Mouse (Mus musculus): ENCODE measurements at regions not wholly inside any gene's neighbourhood (a gene's known extent, or its start where the extent isn't known, plus 50 kb on each side); places are given as distances from the start of the nearest gene placed in this dataset.

DNA sequence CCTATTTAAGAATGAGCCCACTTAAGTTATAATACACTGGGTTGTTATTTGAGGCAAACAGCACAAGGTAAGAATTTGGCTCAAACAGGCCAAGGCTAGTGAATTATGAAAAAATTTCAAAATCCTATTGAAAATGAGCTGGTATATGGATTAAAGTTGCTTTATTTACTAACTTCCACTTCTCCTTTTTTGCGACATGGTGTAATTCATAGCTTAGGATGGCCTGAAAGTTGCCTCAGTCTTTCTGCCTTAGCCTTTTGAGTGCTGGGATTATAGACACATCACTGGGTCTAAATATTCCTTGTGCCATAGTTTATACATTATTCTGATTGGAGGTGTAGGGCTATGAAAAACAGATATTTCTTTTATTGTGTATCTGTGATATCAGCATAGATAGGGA is 81.9 kb downstream of the Edem1 start:
- DNase-seq, result no peak

DNA sequence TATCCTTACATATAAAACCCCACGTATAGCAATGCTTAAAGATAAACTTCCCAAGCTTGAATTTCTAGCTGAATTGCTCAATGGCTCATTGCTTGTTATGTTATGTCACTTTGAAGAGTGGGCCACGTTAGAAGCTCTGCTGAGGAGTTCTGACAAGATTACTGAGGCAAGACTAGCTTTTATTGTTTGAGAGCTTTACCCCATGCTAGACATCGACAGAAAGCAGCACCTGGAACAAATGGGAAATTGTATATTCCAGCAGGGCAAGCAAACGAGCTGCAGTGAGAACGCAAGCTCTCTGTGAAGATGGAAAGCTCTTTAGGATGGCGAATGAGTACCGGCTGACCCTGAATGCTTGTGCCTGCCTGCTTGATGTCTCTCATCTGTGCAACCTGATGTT is 84.1 kb downstream of the Edem1 start:
- no peak for DNase-seq

- no peak for DNase-seq
These were observed 91.0 kb downstream of the Edem1 start for GRCm38 (mm10) chr6:108919372-108919913.

GRCm38 (mm10) chr6:108921181-108921580 is 92.7 kb downstream of the Edem1 start:
- DNase-seq, result no peak

- no peak for DNase-seq
These were observed 94.1 kb downstream of the Edem1 start for GRCm38 (mm10) chr6:108922564-108922963.

GRCm38 (mm10) chr6:108928981-108929380 is 100.5 kb downstream of the Edem1 start:
- no peak for DNase-seq

- DNase-seq, result no peak
These were observed 110.2 kb downstream of the Edem1 start for GRCm38 (mm10) chr6:108938646-108939045.

DNA sequence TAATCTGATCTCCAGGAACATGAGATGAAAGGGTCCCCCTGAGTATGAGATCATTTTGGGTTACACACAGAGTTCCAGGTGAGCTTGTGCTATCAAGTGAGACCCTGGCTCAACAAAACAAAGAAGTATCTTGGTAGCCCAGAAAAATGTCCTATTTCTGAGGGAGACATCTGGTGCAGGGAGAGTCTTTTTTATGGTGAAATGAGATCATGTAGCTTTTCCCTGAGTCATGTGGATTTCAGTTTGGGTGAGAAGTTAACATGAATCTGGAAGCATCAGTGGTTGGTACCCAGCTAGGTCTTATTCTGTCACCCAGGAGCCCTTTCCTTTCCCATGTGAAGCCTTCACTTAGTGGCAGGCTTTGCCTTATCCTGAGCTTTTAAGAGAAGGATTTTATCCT is 113.8 kb downstream of the Edem1 start:
- DNase-seq, result no peak

GRCm38 (mm10) chr6:108952389-108952788 is 123.9 kb downstream of the Edem1 start:
- no peak for DNase-seq

- DNase-seq, result no peak
These were observed 134.4 kb downstream of the Edem1 start for GRCm38 (mm10) chr6:108962810-108963209.

DNA sequence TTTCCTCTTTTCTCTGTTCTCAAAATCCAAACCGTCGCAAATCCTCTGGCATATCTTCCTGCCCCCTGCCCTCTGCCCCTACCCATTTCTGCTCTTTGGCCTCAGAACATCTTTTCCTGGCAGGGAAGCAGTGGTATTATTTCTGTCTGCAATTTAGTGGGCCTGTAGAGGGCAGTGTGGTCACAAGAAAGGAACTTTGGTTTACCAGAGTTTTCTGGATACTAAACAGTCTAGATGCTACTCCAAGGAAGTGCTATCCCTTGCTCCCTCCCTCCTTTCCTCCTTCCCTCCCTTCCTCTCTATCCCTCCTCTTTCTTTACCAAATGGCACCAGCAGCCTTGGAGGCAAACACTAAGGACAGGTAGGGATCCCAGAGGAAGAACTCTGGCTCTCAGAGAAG is 134.9 kb downstream of the Edem1 start:
- DNase-seq, result peak; percentile 35

- DNase-seq, result no peak
These were observed 141.2 kb downstream of the Edem1 start for GRCm38 (mm10) chr6:108969477-108970176.

- no peak for DNase-seq
These were observed 143.1 kb downstream of the Edem1 start for GRCm38 (mm10) chr6:108971415-108972089.

- no peak for DNase-seq
These were observed 145.3 kb downstream of the Edem1 start for GRCm38 (mm10) chr6:108973701-108974100.

GRCm38 (mm10) chr6:108989506-108989905 is 161.1 kb downstream of the Edem1 start:
- no peak for DNase-seq

DNA sequence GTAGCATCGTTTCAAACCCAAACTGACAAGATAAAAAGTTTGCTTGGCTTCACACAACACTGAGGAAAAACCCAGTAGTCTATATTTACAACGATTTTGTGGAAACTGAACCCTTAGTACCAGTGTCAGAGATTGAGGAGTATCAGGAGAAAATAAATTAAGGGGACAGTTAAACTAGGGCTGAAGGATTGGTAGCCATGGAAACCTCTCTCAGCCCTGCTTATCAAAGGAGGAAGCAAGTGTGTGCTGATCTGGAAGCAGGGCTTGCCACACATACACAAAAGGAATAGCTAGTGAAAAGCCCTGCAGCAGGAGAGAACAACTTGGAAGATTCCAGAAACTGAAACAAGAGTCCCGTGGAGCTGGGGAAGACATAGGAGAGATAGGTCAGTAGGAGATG is 165.3 kb downstream of the Edem1 start:
- no peak for DNase-seq

DNA sequence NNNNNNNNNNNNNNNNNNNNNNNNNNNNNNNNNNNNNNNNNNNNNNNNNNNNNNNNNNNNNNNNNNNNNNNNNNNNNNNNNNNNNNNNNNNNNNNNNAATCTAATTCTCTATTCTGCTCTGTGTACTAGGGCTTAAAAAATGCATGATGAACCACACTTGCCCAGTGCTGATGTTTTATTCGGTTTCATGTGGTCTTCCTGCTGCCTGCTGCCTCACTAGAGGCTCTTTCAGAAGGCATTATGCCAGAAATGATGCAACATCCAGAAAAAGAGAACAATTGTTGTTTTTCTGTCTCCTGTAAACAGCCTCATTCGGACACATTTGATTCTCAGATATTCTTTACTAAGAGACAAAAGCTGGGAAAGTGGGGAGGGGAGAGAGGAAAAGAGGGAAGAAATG is 176.0 kb downstream of the Edem1 start:
- no peak for DNase-seq

DNA sequence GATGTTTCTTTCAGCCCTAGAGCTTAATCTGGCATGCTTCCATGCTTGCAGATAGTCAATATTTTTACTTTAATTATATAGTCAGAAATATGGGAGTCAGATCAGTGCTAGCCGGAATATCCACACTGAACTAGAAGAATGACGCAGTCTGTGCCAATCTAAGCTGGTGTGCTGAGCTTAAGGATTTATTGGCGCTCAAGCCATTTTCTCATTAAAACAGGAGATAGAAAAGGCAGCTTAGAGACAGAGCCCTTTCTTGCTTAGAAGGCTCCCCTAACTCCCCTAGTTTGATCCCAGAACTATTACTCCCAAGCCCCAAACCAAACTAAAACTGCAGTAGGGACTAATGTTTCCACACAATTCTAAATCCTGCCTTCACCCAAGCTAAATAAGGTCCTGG is 180.9 kb downstream of the Edem1 start:
- DNase-seq, result no peak

DNA sequence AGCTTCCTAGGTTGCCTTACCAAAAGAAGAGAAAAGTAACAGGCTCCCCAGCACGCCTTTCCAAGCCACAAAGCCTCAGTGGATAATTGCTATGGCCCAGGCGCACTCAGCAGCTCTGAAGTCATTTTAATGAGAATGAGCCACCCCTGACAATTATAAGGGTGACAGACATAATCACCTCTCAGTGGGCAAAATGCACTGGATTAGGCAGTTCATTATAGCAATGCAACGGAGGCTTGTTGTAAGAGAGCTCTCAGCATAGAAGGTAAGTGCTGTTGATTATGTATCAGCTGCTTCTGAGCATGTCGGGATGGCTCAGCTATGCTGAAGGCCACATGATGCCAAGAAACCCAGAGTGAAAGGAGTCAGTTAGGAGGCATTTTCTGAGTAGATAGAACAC is 181.4 kb downstream of the Edem1 start:
- DNase-seq, result no peak

GRCm38 (mm10) chr6:109019731-109020130 is 191.3 kb downstream of the Edem1 start:
- DNase-seq, result no peak

Data from thymus, postnatal 25 days (tissue).